Mouse (Mus musculus) midbrain, embryonic 15.5 days (tissue): ENCODE data around the gene Acsm3. TPM values are rescaled to one million over a fixed set of nuclear protein-coding genes. Genes with fewer than 3 reads are reported as not detected.

Source experiments
- ATAC-seq: fragments of 200-750 bp; cut with Nextera tagmentation; replicated peaks from 2 replicates; pipeline ENCODE4 v1.8.0; 2017; ENCODE audit warnings: moderate TSS enrichment
- H3K27ac ChIP-seq: fragments of 300-500 bp; sonication (generic); 2 replicates; pipeline ENCODE4 v1.5.1; 2015; ENCODE audit warnings: mild to moderate bottlenecking, inconsistent platforms
- H3K27me3 ChIP-seq: fragments of 300-500 bp; sonication (generic); replicated peaks from 2 replicates; pipeline ENCODE4 v1.6.1; 2015; ENCODE audit warnings: inconsistent platforms
- H3K36me3 ChIP-seq: fragments of 300-500 bp; sonication (generic); replicated peaks from 2 replicates; pipeline ENCODE4 v1.6.1; 2015; ENCODE audit warnings: inconsistent platforms
- H3K4me1 ChIP-seq: fragments of 300-500 bp; sonication (generic); 2 replicates; pipeline ENCODE4 v1.6.1; 2015; ENCODE audit warnings: inconsistent platforms
- H3K4me2 ChIP-seq: fragments of 300-500 bp; sonication (generic); 2 replicates; pipeline ENCODE4 v1.6.1; 2015; ENCODE audit warnings: inconsistent platforms, mild to moderate bottlenecking, moderate library complexity
- H3K4me3 ChIP-seq: fragments of 300-500 bp; sonication (generic); 2 replicates; pipeline ENCODE4 v1.5.1; 2015; ENCODE audit warnings: mild to moderate bottlenecking, inconsistent platforms
- H3K9ac ChIP-seq: fragments of 300-500 bp; sonication (generic); 2 replicates; pipeline ENCODE4 v1.6.1; 2015; ENCODE audit warnings: mild to moderate bottlenecking, inconsistent platforms
- H3K9me3 ChIP-seq: fragments of 300-500 bp; sonication (generic); 2 replicates; pipeline ENCODE4 v1.6.1; 2016; ENCODE audit warnings: inconsistent platforms
- WGBS: fragments of 180-500 bp; shearing (Covaris S2); methylation state at CpG from one replicate; pipeline ENCODE4 v1.1.7; 2015; ENCODE audit warnings: mixed read lengths; 5-methylcytosine and 5-hydroxymethylcytosine counted together
- polyA plus RNA-seq: library from polyadenylated mRNA; unstranded; fragments of >200 nt; fragmentation: Nextera tagmentation; extraction: Ambion mirVana; gene quantifications from 2 replicates; pipeline ENCODE4 v1.2.1, GENCODE M21; 2015

The Acsm3 gene
- polyA plus RNA-seq, 1 experiment from 2014 or later, result not detected

GRCm38 (mm10) chr7:119807396-119807795 lies 46.7 kb downstream of the Acsm3 start:
- Histone ChIP-seq H3K27ac (no peak overlapping the region), H3K4me1 (no peaks in the 10 kb centered on the region), H3K4me3 (no peak overlapping the region), H3K9ac (no peak overlapping the region), H3K27me3 (no peaks in the 10 kb centered on the region), H3K4me2 (no peak overlapping the region), H3K36me3 (no peaks in the 10 kb centered on the region), H3K9me3 (no peaks in the 10 kb centered on the region)
- ATAC-seq, result no peak
- WGBS, result 92% methylated on average over 5 of the region's 5 CpGs

DNA sequence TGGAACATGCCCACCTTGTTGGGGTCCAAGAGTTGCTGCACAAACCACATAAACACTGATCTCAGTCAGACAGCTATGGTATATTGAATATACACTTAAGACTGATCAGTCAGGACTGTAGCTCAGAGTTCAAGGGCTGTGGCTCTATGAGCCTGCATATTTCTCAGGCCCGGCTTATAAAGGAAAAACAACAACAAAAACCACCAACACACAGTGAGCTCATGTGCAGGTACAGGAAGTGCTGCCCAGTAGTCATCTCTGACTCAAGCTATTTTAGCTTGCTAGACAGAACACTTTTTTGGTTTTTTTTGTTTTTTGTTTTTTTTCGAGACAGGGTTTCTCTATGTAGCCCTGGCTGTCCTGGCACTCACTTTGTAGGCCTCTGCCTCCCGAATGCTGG lies 48.0 kb downstream of the Acsm3 start:
- WGBS, result 95% methylated on average over 3 of the region's 3 CpGs

DNA sequence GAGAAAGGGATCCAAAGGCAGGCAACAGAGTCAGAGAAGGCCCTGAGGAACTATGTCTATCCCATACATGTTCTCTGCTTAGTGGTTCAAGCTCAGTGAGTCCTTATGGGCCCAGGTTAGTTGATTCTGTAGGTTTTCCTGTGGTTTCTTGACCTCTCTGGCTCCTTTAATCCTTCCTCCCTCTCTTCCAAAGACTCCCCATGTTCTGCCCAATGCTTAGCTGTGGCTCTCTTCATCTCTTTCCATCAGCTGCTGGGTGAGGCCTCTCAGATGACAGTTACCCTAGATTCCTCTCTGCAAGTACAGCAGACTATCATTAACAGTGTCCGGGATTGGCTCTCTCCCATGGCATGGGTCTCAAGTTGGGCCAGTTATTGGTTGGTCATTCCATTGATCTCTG lies 74.6 kb downstream of the Acsm3 start:
- Histone ChIP-seq H3K27ac (no peak overlapping the region), H3K36me3 (no peaks in the 10 kb centered on the region), H3K9me3 (no peaks in the 10 kb centered on the region), H3K4me3 (no peak overlapping the region), H3K4me2 (no peak overlapping the region), H3K9ac (no peak overlapping the region), H3K4me1 (no peaks in the 10 kb centered on the region), H3K27me3 (no peaks in the 10 kb centered on the region)
- WGBS, result 97% methylated on average over 1 of the region's 1 CpGs
- no peak for ATAC-seq

More for the DNA sequence above, 48.0 kb downstream of the Acsm3 start:
- H3K36me3 ChIP-seq, result no peaks in the 10 kb centered on the region
- no peak overlapping the region for H3K4me2 ChIP-seq
- H3K4me1 ChIP-seq, result no peaks in the 10 kb centered on the region
- H3K9me3 ChIP-seq, result no peaks in the 10 kb centered on the region
- H3K9ac ChIP-seq, result no peak overlapping the region
- no peaks in the 10 kb centered on the region for H3K27me3 ChIP-seq
- H3K27ac ChIP-seq, result no peak overlapping the region
- no peak overlapping the region for H3K4me3 ChIP-seq
- no peak for ATAC-seq

DNA sequence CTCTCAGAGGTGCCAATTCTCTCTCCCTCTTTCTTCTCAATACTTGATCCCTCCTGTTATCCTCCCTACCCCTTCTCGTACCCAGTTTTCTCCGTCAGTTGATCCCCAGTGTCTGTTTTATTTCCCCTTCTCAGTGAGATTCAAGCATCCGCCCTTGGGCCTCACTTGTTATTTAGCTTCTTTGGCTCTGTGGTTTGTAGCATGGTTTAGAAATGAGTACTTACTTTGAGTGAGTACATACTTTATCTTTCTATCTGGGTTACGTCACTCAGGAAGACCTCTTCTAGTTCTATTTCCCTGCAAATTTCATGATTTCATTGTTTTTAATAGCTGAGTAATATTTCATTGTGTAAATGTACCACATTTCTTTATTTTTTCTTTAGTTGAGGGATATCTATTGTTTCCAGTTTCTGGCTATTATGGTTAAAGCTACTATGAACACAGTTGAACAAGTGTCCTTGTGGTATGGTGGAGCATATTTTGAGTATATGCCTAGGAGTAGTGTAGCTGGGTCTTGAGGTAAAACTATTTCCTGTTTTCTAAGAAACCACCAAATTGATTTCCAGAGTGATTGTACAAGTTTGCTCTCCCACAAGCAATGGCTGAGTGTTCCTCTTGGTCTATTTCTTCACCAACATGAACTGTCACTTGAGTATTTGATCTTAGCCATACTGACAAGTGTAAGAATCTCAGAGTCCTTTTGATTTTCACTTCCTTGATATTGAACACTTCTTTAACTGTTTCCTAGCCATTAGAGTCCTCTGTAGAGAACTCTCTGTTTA lies 75.5 kb downstream of the Acsm3 start:
- Histone ChIP-seq H3K4me1 (no peaks in the 10 kb centered on the region), H3K4me3 (no peak overlapping the region), H3K9me3 (no peaks in the 10 kb centered on the region), H3K9ac (no peak overlapping the region), H3K27me3 (no peaks in the 10 kb centered on the region), H3K27ac (no peak overlapping the region), H3K36me3 (no peaks in the 10 kb centered on the region), H3K4me2 (no peak overlapping the region)
- WGBS, result 96% methylated on average over 4 of the region's 4 CpGs
- ATAC-seq, result no peak

Other genes with a start within 250 kb of the Acsm3 start
- gene Acsm5, start 241.5 kb upstream of the Acsm3 start, polyA plus RNA-seq, result 0.15 TPM in 1 of 2 replicates, not detected in the other
- not detected in 2 replicates for gene Pdilt, start 237.4 kb upstream of the Acsm3 start, polyA plus RNA-seq
- not detected in 2 replicates for gene Acsm2, start 206.6 kb upstream of the Acsm3 start, polyA plus RNA-seq
- gene Acsm1, start 153.9 kb upstream of the Acsm3 start, polyA plus RNA-seq, result 0.19 TPM in 1 of 2 replicates, not detected in the other
- gene Acsm4, start 70.9 kb upstream of the Acsm3 start, polyA plus RNA-seq, result not detected in 2 replicates
- 88.2 and 90.3 TPM in 2 replicates for gene Thumpd1, start 40.1 kb upstream of the Acsm3 start, polyA plus RNA-seq
- 10.1 and 10.8 TPM in 2 replicates for gene Rexo5, start 33.1 kb downstream of the Acsm3 start, polyA plus RNA-seq
- gene Eri2, start 33.1 kb downstream of the Acsm3 start, polyA plus RNA-seq, result 15.2 and 16.3 TPM in 2 replicates
- 18.0 and 18.6 TPM in 2 replicates for gene Lyrm1, start 134.9 kb downstream of the Acsm3 start, polyA plus RNA-seq
- 18.3 and 19.9 TPM in 2 replicates for gene Dcun1d3, start 135.4 kb downstream of the Acsm3 start, polyA plus RNA-seq